In the genomic region with DNA sequence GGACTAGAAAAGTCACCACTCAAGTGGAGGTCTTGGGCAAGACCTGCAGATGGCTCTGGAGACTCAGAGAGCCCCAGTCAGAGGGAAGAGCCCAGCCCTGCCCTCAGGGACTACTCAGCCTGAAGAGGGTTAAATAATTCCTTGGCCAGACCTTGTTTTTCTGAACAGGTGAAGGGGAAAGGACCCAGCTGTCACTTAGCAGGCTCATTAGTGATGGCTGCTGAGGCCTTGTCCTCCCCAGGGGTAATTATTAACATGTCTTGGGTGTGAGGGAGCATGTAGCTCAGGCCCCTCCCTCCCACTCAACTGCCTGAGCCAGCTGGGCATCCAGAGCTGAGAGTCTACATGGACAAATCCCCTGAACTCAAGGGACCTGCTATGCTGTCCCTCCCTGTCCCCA, we compare ENCODE assay signal across 11 mouse cellular contexts.
DNase-seq lines count a peak whose midpoint lies in the region; ATAC-seq and TF ChIP-seq lines count a peak whose summit lies in the region.
"Had no signal": no experiment of that assay in that cellular context is flagged by ENCODE, and none has a peak within 500 bp of the region (broad histone marks: within the 10 kb centered on the region; RNA-seq: fewer than 3 reads in every experiment).

No protein-coding gene starts in this region.

- ATAC-seq in lung, postnatal 0 days: peak; percentile 80
- no peak for ATAC-seq in hindbrain, embryonic 12.5 days (ENCODE audit: low FRiP score)

- no peaks in the 10 kb centered on the region for H3K9me3 ChIP-seq in lung, postnatal 0 days (ENCODE audit: low read length)
- no peaks in the 10 kb centered on the region for H3K9me3 ChIP-seq in limb, embryonic 10.5 days (replicated peaks)
- no peaks in the 10 kb centered on the region for H3K9me3 ChIP-seq in hindbrain, embryonic 12.5 days (replicated peaks)
- H3K9me3 ChIP-seq: midbrain, embryonic 10.5 days; neural tube, embryonic 12.5 days had no signal

- TF ChIP-seq CTCF in lung, postnatal 0 days (IDR thresholded peaks at IDR 0.05): peak; percentile 31

- no peaks in the 10 kb centered on the region for H3K4me1 ChIP-seq in lung, postnatal 0 days (ENCODE audit: insufficient read depth, low read depth, low read length)
- peaks cover 60% of the 10 kb centered on the region for H3K4me1 ChIP-seq in limb, embryonic 10.5 days
- H3K4me1 ChIP-seq in hindbrain, embryonic 12.5 days: peaks cover 10% of the 10 kb centered on the region; the same call in 1 of the 2 replicates

- H3K9ac ChIP-seq in lung, postnatal 0 days (replicated peaks; ENCODE audit: low read depth): no peak overlapping the region
- H3K9ac ChIP-seq in hindbrain, embryonic 12.5 days: no peak overlapping the region
- H3K9ac ChIP-seq: neural tube, embryonic 12.5 days had no signal

- TF ChIP-seq EP300 in lung, postnatal 0 days (IDR thresholded peaks at IDR 0.05): peak; percentile 54; the same call in 1 of the 2 replicates

- H3K36me3 ChIP-seq in lung, postnatal 0 days (ENCODE audit: insufficient read depth, low read length): no peaks in the 10 kb centered on the region
- H3K36me3 ChIP-seq in limb, embryonic 10.5 days: no peaks in the 10 kb centered on the region
- H3K36me3 ChIP-seq in hindbrain, embryonic 12.5 days: no peaks in the 10 kb centered on the region
- H3K36me3 ChIP-seq: midbrain, embryonic 10.5 days; neural tube, embryonic 12.5 days had no signal

- H3K27ac ChIP-seq in lung, postnatal 0 days (ENCODE audit: low read length): no peak overlapping the region
- H3K27ac ChIP-seq in limb, embryonic 10.5 days: peak overlapping the region; percentile 61; the same call in 1 of the 2 replicates
- no peak overlapping the region for H3K27ac ChIP-seq in hindbrain, embryonic 12.5 days
- H3K27ac ChIP-seq: midbrain, embryonic 10.5 days; neural tube, embryonic 12.5 days had no signal

- no peak overlapping the region for H3K4me3 ChIP-seq in lung, postnatal 0 days (ENCODE audit: low read depth, low read length)
- H3K4me3 ChIP-seq in limb, embryonic 10.5 days: no peak overlapping the region
- no peak overlapping the region for H3K4me3 ChIP-seq in hindbrain, embryonic 12.5 days
- H3K4me3 ChIP-seq: midbrain, embryonic 10.5 days; neural tube, embryonic 12.5 days had no signal

- DNase-seq in lung, postnatal 0 days (ENCODE audit: low spot score): peak; percentile 76
- no peak for DNase-seq in lung, postnatal 36 days
- peak; percentile 50 for DNase-seq in kidney, adult 18-20 months
- no peak for DNase-seq in limb, embryonic 10.5 days (ENCODE audit: low spot score)
- no peak for DNase-seq in ovary, postnatal 36 days (ENCODE audit: low spot score)
- DNase-seq in embryo, embryonic 9.5 days (ENCODE audit: extremely low spot score): no peak
- DNase-seq: cerebellum, adult 9-10 months; thymus, postnatal 14 days had no signal

- H3K4me2 ChIP-seq in lung, postnatal 0 days (replicated peaks; ENCODE audit: low read depth, low read length): no peak overlapping the region
- H3K4me2 ChIP-seq in hindbrain, embryonic 12.5 days (replicated peaks): no peak overlapping the region
- H3K4me2 ChIP-seq: neural tube, embryonic 12.5 days had no signal

- H3K27me3 ChIP-seq in lung, postnatal 0 days (replicated peaks; ENCODE audit: insufficient read depth, low read length): no peaks in the 10 kb centered on the region
- H3K27me3 ChIP-seq in limb, embryonic 10.5 days (ENCODE audit: low read depth, poor library complexity, severe bottlenecking): no peaks in the 10 kb centered on the region
- H3K27me3 ChIP-seq in hindbrain, embryonic 12.5 days: no peaks in the 10 kb centered on the region
- H3K27me3 ChIP-seq: neural tube, embryonic 12.5 days had no signal

Comparison
In these comparisons a context has a peak if more than half of its experiments do, and no peak if none do; other contexts are left out.
1. DNase-seq: peak in lung, postnatal 0 days (single experiment) and kidney, adult 18-20 months (single experiment); none in lung, postnatal 36 days (single experiment), limb, embryonic 10.5 days (single experiment), ovary, postnatal 36 days (single experiment) and embryo, embryonic 9.5 days (single experiment).